Mouse (Mus musculus) layer of hippocampus, postnatal 25 days (tissue): Measurements from ENCODE around the gene Kdelr3. TPM values are rescaled to one million over a fixed set of nuclear protein-coding genes. Genes with fewer than 3 reads are reported as not detected.

Source experiments
- DNase-seq, 2 experiments: peaks; one replicate each; pipeline ENCODE4 v3.0.0; 2022; ENCODE audit warnings: mixed read lengths in 2 of 2, low spot score in 1 of 2; ENCODE audit errors: extremely low spot score in 1 of 2
- microRNA-seq, 2 experiments: library from miRNA; unstranded; fragments of <30 nt; microRNA quantifications; one replicate each; pipeline ENCODE4 v1.2.0; 2021
- total RNA-seq, 2 experiments: library from RNA; stranded (reverse); gene quantifications; 2 replicates each; pipeline ENCODE4 v1.2.3; 2021

Kdelr3 gene
- total RNA-seq, 2 experiments from 2014 or later, result 0.37 to 0.68 TPM

DNA sequence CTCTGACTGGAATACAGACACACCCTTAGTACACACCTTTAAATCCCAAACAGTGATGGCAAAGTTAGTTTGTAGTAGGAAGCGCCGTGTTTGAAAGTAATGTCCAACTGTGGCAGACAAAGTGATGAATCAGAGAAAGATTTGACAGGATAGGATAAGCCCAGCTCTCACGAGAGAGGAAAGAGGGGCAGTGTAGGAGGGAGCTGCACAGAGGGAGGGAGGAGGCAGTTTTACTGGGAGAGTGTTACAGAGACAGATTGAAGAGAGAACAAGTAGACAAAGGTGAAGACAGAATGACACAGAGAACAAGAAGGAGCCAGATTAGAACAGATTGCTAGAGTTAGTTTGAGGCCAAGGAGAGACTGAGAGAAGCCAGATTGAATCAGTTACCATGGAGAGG is 43.4 kb downstream of the Kdelr3 start:
- no peak for DNase-seq

DNA sequence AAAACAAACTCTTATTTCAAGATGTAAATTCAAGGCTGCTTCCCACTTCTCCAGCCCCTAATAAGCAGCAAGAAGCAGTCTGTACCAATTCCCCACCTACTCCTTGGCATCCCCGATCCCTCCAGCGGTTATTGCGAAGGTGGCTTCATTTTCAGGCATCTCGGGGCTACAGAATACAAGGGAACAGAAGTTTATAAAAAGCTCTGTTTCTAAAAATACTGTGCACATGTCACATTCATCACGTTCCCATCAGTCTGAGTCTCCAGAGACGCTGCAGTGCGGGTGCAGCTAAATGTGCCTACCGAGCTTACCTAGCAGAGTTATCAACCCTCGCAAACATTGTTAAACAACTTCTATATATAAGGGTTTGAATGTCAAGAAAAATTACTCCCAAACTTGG is 46.2 kb downstream of the Kdelr3 start:
- peak in 1 of 2 experiments; percentile 5 for DNase-seq

DNA sequence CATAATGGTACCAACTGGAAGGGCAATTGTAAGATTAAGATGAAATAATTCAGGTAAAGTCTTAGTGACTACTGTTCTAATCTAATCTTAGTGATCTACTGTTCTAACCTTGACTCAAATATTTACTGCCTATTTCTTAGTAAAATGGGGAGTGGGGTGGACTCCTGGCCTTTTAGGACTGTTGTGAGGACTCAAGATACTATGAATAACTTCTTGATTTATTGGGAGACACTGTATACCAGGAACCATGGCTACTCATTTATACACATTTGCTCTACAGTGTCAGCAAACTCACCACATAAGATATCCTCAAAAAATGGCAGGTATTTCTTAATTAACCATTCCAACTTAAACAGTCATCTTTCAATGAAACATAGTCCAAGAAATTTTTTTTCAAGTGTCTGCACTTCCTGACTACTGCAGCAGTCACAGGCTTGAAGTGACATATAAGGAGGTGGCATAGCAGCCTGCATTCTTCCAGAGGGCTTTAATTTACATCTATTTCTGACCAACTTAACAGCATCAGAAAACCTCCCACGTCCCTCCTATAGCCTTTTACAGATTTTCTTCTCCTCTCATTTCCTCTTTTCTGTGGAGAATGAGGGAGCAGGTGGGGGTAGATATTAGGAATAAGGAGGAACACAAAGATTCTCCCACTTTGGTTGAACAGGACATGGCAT is 59.5 kb downstream of the Kdelr3 start:
- DNase-seq, result no peak

DNA sequence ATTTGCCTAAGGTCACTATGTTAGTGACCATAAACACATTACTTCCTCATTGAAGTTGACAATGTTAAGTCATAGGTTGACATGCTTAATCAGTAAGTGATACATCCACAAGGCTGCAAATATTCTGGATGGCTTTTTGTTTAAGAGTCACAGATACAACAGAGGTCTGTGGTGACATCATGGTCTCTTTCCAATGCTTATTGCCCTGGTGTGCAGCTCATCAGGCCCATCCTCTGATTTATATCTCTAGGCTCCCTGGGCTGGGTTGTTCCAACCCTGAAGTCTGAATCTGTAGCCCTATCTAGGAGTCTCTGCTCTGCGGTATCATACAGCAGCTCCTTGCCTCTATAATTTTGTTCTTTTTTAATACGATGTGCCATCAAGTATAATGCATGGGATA is 60.7 kb downstream of the Kdelr3 start:
- no peak for DNase-seq

Small RNAs within 50 kb of the gene (microRNA-seq; reads per million reads assigned to microRNA genes)
- gene Gm44302, result 0 reads per million in 2 experiments

Other genes with a start within 250 kb of the Kdelr3 start
- gene Baiap2l2, start 230.9 kb upstream of the Kdelr3 start, total RNA-seq, result 1 to 10 TPM; 3.3 to 4.2 TPM
- gene Pla2g6, start 188.0 kb upstream of the Kdelr3 start, total RNA-seq, result 10 to 100 TPM; 24.2 to 24.3 TPM
- 1 to 10 TPM in 1 of 2 experiments, under 1 TPM in 1; 0.61 to 1.0 TPM for gene Maff, start 169.8 kb upstream of the Kdelr3 start, total RNA-seq
- gene Tmem184b, start 112.8 kb upstream of the Kdelr3 start, total RNA-seq, result 10 to 100 TPM; 54.2 to 55.4 TPM
- gene Csnk1e, start 60.8 kb upstream of the Kdelr3 start, total RNA-seq, result 100 to 1,000 TPM; 110 to 121 TPM
- gene Kcnj4, start 11.2 kb upstream of the Kdelr3 start, total RNA-seq, result 10 to 100 TPM; 85.0 to 86.9 TPM
- gene Ddx17, start 30.3 kb downstream of the Kdelr3 start, total RNA-seq, result 100 to 1,000 TPM; 275 to 348 TPM
- gene Dmc1, start 88.7 kb downstream of the Kdelr3 start, total RNA-seq, result under 1 TPM; 0.57 to 0.92 TPM
- gene Fam227a, start 142.5 kb downstream of the Kdelr3 start, total RNA-seq, result 10 to 100 TPM in 1 of 2 experiments, 1 to 10 TPM in 1; 6.0 to 11.5 TPM
- 10 to 100 TPM; 51.8 to 54.2 TPM for gene Cby1, start 142.8 kb downstream of the Kdelr3 start, total RNA-seq
- 100 to 1,000 TPM; 100 to 107 TPM for gene Tomm22, start 154.4 kb downstream of the Kdelr3 start, total RNA-seq
- gene Josd1, start 171.5 kb downstream of the Kdelr3 start, total RNA-seq, result 10 to 100 TPM; 49.4 to 53.2 TPM
- gene Gtpbp1, start 174.4 kb downstream of the Kdelr3 start, total RNA-seq, result 10 to 100 TPM; 46.2 to 52.6 TPM
- gene Sun2, start 226.1 kb downstream of the Kdelr3 start, total RNA-seq, result 10 to 100 TPM; 23.5 to 23.7 TPM